Mouse (Mus musculus) lung, postnatal 0 days (tissue): ENCODE data around the gene Uba3. TPM values are rescaled to one million over a fixed set of nuclear protein-coding genes. Genes with fewer than 3 reads are reported as not detected.

Experiments used
- ATAC-seq: fragments of 200-750 bp; cut with Nextera tagmentation; 2 replicates; pipeline ENCODE4 v1.8.0; 2017; ENCODE audit warnings: moderate library complexity
- DNase-seq: peaks from one replicate; pipeline ENCODE4 v3.0.0-alpha.2; 2016; ENCODE audit warnings: low spot score
- H3K27ac ChIP-seq: fragments of 300-500 bp; sonication (generic); 2 replicates; pipeline ENCODE4 v1.5.1; 2014; ENCODE audit warnings: antibody characterized with exemption, mild to moderate bottlenecking, low read length, mixed read lengths
- H3K27me3 ChIP-seq: fragments of 300-500 bp; sonication (generic); replicated peaks from 2 replicates; pipeline ENCODE4 v1.6.1; 2014; ENCODE audit warnings: low read length, mixed read lengths; ENCODE audit not compliant: insufficient read depth
- H3K36me3 ChIP-seq: fragments of 300-500 bp; sonication (generic); 2 replicates; pipeline ENCODE4 v1.6.1; 2014; ENCODE audit warnings: low read length, mixed read lengths; ENCODE audit not compliant: insufficient read depth
- H3K4me1 ChIP-seq: fragments of 300-500 bp; sonication (generic); 2 replicates; pipeline ENCODE4 v1.6.1; 2014; ENCODE audit warnings: antibody characterized with exemption, low read depth, low read length, mixed read lengths; ENCODE audit not compliant: insufficient read depth
- H3K4me2 ChIP-seq: fragments of 300-500 bp; sonication (generic); replicated peaks from 2 replicates; pipeline ENCODE4 v1.6.1; 2014; ENCODE audit warnings: low read depth, mild to moderate bottlenecking, low read length, moderate library complexity, mixed read lengths
- H3K4me3 ChIP-seq: fragments of 300-500 bp; sonication (generic); 2 replicates; pipeline ENCODE4 v1.5.1; 2014; ENCODE audit warnings: low read depth, low read length
- H3K9ac ChIP-seq: fragments of 300-500 bp; sonication (generic); replicated peaks from 2 replicates; pipeline ENCODE4 v1.6.1; 2014; ENCODE audit warnings: low read depth, mild to moderate bottlenecking
- H3K9me3 ChIP-seq: fragments of 300-500 bp; sonication (generic); 2 replicates; pipeline ENCODE4 v1.6.1; 2016; ENCODE audit warnings: low read length, mixed read lengths
- CTCF ChIP-seq: IDR thresholded peaks from 2 replicates; pipeline ENCODE4 v1.5.1; 2016; ENCODE audit warnings: antibody characterized with exemption, mild to moderate bottlenecking
- EP300 ChIP-seq: IDR thresholded peaks from 2 replicates; pipeline ENCODE4 v1.6.1; 2016; ENCODE audit warnings: antibody characterized with exemption, mild to moderate bottlenecking, control low read depth
- WGBS: fragments of 180-500 bp; shearing (Covaris S2); extraction: QIAGEN DNeasy Blood & Tissue Kit; methylation state at CpG from one replicate; pipeline ENCODE4 v1.1.7; 2014; 5-methylcytosine and 5-hydroxymethylcytosine counted together
- polyA plus RNA-seq: library from polyadenylated mRNA; unstranded; fragments of >200 nt; fragmentation: Nextera tagmentation; extraction: Ambion mirVana; gene quantifications from 2 replicates; pipeline ENCODE4 v1.2.1, GENCODE M21; 2015

The Uba3 gene
- polyA plus RNA-seq, 1 experiment from 2014 or later: 35.8 TPM

GRCm38 (mm10) chr6:97216154-97216821, 10.8 kb upstream of the Uba3 start:
- no peaks in the 10 kb centered on the region for H3K9me3 ChIP-seq
- TF ChIP-seq CTCF: no peak
- no peak for TF ChIP-seq EP300
- peaks cover 8% of the 10 kb centered on the region; the same call in 1 of the 2 replicates for H3K4me1 ChIP-seq
- WGBS: 77% methylated on average over 4 of the region's 4 CpGs
- ATAC-seq: no peak
- H3K36me3 ChIP-seq: no peaks in the 10 kb centered on the region
- no peak for DNase-seq
- no peak overlapping the region for H3K4me2 ChIP-seq
- H3K27me3 ChIP-seq: no peaks in the 10 kb centered on the region
- no peak overlapping the region for H3K9ac ChIP-seq
- H3K4me3 ChIP-seq: no peak overlapping the region
- H3K27ac ChIP-seq: no peak overlapping the region

DNA sequence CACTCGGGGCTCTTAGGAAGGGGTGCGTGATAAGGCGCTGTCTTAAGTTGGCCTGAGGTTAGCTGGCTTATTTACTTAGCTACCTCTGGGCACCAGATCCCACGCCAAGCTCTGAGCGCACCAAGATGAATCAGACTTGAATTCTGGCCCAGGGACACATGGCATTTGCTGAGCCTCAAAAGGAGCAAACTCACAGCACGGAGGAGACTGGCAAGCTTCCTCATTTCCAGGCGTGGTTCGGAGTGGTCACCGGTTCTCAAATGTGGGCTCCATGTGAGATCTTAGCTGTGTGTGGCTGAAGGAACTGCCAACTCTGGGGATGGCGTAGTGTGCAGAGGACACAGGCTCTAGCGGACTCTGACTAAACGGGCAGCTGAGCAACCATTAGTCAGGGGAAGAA, 6.5 kb upstream of the Uba3 start:
- Histone ChIP-seq H3K9me3 (no peaks in the 10 kb centered on the region), H3K9ac (no peak overlapping the region), H3K27ac (no peak overlapping the region), H3K4me2 (peak overlapping the region; percentile 82), H3K27me3 (no peaks in the 10 kb centered on the region), H3K36me3 (no peaks in the 10 kb centered on the region), H3K4me1 (peaks cover 5% of the 10 kb centered on the region; the same call in 1 of the 2 replicates), H3K4me3 (peak overlapping the region; percentile 88)
- WGBS: 39% methylated on average over 12 of the region's 12 CpGs
- TF ChIP-seq EP300: no peak
- TF ChIP-seq CTCF: no peak
- DNase-seq: peak; percentile 43
- no peak for ATAC-seq

DNA sequence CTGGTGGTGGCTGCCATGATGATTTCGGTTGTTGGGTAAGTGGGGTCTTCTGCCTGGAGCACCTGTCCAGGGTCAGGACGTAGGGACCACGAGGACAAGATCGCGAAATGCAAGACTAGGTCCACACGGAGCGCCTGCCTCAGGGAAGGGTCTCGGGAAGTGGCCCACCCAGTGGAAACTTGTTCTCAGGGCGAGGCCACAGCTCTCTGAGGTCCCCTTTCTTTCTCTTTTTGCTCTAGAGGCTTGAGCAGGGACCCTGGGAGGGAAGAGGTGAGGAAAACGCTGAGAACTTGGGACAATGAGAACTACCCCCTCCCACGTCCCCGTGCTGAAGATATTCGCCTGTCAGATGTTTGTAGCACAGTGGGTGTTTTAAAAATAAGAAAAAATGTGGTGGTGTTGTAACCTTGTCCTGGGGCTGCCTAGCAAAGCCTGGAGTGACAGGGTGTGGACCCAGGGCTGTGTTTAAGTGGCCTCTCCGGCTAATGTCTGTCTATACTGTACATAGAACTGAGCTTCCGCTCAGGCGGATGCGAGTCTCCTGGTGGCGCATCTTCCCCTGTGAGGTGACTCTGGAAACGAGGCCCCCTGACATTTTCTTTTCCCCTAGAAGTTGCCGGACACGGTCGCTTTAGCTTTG, 5.6 kb upstream of the Uba3 start:
- Histone ChIP-seq H3K9me3 (no peaks in the 10 kb centered on the region), H3K4me3 (peak overlapping the region; percentile 88), H3K4me1 (peaks cover 5% of the 10 kb centered on the region; the same call in 1 of the 2 replicates), H3K27me3 (no peaks in the 10 kb centered on the region), H3K4me2 (peak overlapping the region; percentile 82), H3K27ac (peak overlapping the region; percentile 84), H3K9ac (peak overlapping the region; percentile 80), H3K36me3 (no peaks in the 10 kb centered on the region)
- WGBS: 1% methylated on average over 22 of the region's 22 CpGs
- peak; percentile 63 for DNase-seq
- no peak for TF ChIP-seq EP300
- TF ChIP-seq CTCF: no peak
- ATAC-seq: peak; percentile 61

DNA sequence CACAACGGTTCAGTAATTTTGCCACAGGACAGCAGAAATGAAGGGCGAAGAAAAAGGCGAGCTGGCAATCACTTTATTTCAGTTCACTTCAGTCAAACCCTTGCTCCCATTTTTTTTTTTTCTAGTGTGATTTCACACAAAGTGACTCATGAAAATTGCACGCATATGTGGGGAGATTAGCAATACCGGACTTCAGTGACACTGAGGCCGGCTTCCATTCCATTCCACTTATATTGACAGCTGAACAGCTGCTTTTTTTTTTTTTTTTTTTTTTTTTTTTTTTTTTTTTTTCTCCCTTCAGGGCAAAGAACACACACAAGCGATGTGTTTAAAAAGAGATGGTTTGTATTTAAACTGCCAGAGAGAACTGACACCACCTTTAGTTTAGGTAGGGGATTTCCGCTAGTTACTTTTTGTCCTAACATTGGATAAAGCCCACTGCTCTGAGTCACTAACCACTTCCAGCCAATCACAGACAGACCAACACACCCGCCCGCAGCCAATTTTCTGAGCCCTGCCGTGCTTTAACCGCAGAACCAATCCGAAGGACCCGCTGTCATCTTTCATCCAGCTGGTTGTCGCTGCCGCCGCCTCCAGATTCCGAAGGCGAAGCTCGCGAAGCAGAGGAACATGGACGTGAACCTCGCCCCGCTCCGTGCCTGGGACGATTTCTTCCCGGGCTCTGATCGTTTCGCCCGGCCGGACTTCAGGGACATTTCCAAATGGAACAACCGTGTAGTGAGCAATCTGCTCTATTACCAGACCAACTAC, 4.9 kb upstream of the Uba3 start, which contains the start of gene Arl6ip5:
Gene Arl6ip5 (plus strand): TSS at position 499 of the 771 bp plus-strand sequence.
- peaks cover 5% of the 10 kb centered on the region; the same call in 1 of the 2 replicates for H3K4me1 ChIP-seq
- peak within 1 kb of the TSS; percentile 82 for H3K4me2 ChIP-seq
- H3K36me3 ChIP-seq: no peaks in the 10 kb centered on the region
- peak; percentile 8; the same call in 1 of the 2 replicates for TF ChIP-seq EP300
- no peak for TF ChIP-seq CTCF
- WGBS: 8% methylated on average over 32 of the region's 32 CpGs
- no peaks in the 10 kb centered on the region for H3K9me3 ChIP-seq
- H3K27ac ChIP-seq: peak within 1 kb of the TSS; percentile 84
- H3K27me3 ChIP-seq: no peaks in the 10 kb centered on the region
- H3K9ac ChIP-seq: peak within 1 kb of the TSS; percentile 80
- peak within 1 kb of the TSS; percentile 88 for H3K4me3 ChIP-seq
- DNase-seq: peak; percentile 97
- ATAC-seq: peak; percentile 81

DNA sequence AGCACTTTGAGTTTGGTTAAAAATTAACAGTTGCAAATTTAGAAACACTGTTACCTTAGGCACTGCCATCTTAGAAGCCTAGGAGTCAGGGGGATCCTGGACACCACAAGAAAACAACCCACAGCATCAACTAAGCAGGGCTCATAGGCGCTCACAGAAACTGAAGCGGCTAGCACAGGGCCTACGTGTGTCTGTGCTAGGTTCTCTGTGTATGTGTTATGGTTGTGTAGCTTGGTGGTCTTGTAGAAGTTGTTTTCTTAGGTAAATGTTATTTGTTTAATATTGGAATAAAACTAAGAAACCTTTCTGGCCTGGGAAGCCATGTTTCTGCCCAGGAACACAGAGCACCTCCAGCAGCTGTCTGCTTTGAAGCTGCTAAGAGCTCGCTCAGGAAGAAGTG, 4.3 kb upstream of the Uba3 start:
- Histone ChIP-seq H3K4me3 (no peak overlapping the region), H3K9ac (no peak overlapping the region), H3K27me3 (no peaks in the 10 kb centered on the region), H3K9me3 (no peaks in the 10 kb centered on the region), H3K4me1 (peaks cover 5% of the 10 kb centered on the region; the same call in 1 of the 2 replicates), H3K36me3 (no peaks in the 10 kb centered on the region), H3K4me2 (no peak overlapping the region), H3K27ac (no peak overlapping the region)
- ATAC-seq (no peak), DNase-seq (no peak)
- WGBS: 92% methylated on average over 4 of the region's 4 CpGs
- TF ChIP-seq EP300 (no peak), CTCF (no peak)

- no peak overlapping the region for H3K4me2 ChIP-seq
- H3K27ac ChIP-seq: no peak overlapping the region
- ATAC-seq: no peak
- H3K9me3 ChIP-seq: no peaks in the 10 kb centered on the region
- peak; percentile 13; the same call in 1 of the 2 replicates for TF ChIP-seq CTCF
- no peak for TF ChIP-seq EP300
- no peak overlapping the region for H3K9ac ChIP-seq
- no peaks in the 10 kb centered on the region for H3K36me3 ChIP-seq
- no peak overlapping the region for H3K4me3 ChIP-seq
- DNase-seq: no peak
- no peaks in the 10 kb centered on the region for H3K27me3 ChIP-seq
- 42% methylated on average over 3 of the region's 3 CpGs for WGBS
- H3K4me1 ChIP-seq: peaks cover 10% of the 10 kb centered on the region
Observed at GRCm38 (mm10) chr6:97209201-97209600, 3.8 kb upstream of the Uba3 start.
